Mouse (Mus musculus) lung, embryonic 16.5 days (tissue): ENCODE results near the gene Vmn1r189. TPM values are rescaled to one million over a fixed set of nuclear protein-coding genes. Genes with fewer than 3 reads are reported as not detected.

Experiments used
- microRNA-seq: library from miRNA; unstranded; fragments of <30 nt; microRNA quantifications from one replicate; pipeline ENCODE4, GENCODE M21; 2016
- polyA plus RNA-seq: library from polyadenylated mRNA; unstranded; fragments of >200 nt; fragmentation: Nextera tagmentation; extraction: Ambion mirVana; gene quantifications from 2 replicates; pipeline ENCODE4 v1.2.1, GENCODE M21; 2015

The Vmn1r189 gene
- polyA plus RNA-seq, 1 experiment from 2014 or later = not detected

Small RNAs within 50 kb of the gene (microRNA-seq; reads per million reads assigned to microRNA genes)
- gene Gm26300 = not detected

Other genes starting within 250 kb of the Vmn1r189 start
- gene Zfp184, start 160.7 kb downstream of the Vmn1r189 start, polyA plus RNA-seq = 7.9 and 12.5 TPM in 2 replicates
- 0.16 and 0.18 TPM in 2 replicates for gene Pom121l2, start 124.6 kb downstream of the Vmn1r189 start, polyA plus RNA-seq
- 10.0 and 26.0 TPM in 2 replicates for gene Prss16, start 96.1 kb downstream of the Vmn1r189 start, polyA plus RNA-seq
- 2.3 and 15.3 TPM in 2 replicates for gene Hist1h2ah, start 70.3 kb downstream of the Vmn1r189 start, polyA plus RNA-seq
- gene Hist1h2bk, start 70.0 kb downstream of the Vmn1r189 start, polyA plus RNA-seq = 6.6 and 7.3 TPM in 2 replicates
- 23.6 and 24.3 TPM in 2 replicates for gene Hist1h4i, start 64.5 kb downstream of the Vmn1r189 start, polyA plus RNA-seq
- gene Hist1h2ag, start 62.9 kb downstream of the Vmn1r189 start, polyA plus RNA-seq = 36.8 and 53.7 TPM in 2 replicates
- gene Hist1h2bj, start 62.6 kb downstream of the Vmn1r189 start, polyA plus RNA-seq = 12.9 and 16.4 TPM in 2 replicates
- not detected in 2 replicates for gene Vmn1r188, start 21.4 kb downstream of the Vmn1r189 start, polyA plus RNA-seq
- gene Vmn1r191, start 78.1 kb upstream of the Vmn1r189 start, polyA plus RNA-seq = not detected in 2 replicates
- not detected in 2 replicates for gene Vmn1r192, start 85.3 kb upstream of the Vmn1r189 start, polyA plus RNA-seq
- gene Vmn1r193, start 117.3 kb upstream of the Vmn1r189 start, polyA plus RNA-seq = not detected in 2 replicates
- not detected in 2 replicates for gene Vmn1r194, start 138.4 kb upstream of the Vmn1r189 start, polyA plus RNA-seq
- gene Vmn1r195, start 164.7 kb upstream of the Vmn1r189 start, polyA plus RNA-seq = not detected in 2 replicates
- gene Vmn1r196, start 184.1 kb upstream of the Vmn1r189 start, polyA plus RNA-seq = not detected in 2 replicates
- not detected in 2 replicates for gene Vmn1r197, start 218.8 kb upstream of the Vmn1r189 start, polyA plus RNA-seq
- not detected in 2 replicates for gene Vmn1r198, start 244.5 kb upstream of the Vmn1r189 start, polyA plus RNA-seq